Mouse (Mus musculus) spleen, adult 2 months (tissue): ENCODE data around the gene N4bp2.

Experiments
- CTCF ChIP-seq: fragments of 200-500 bp; IDR thresholded peaks from 2 replicates; pipeline ENCODE4 v1.5.1; 2011; ENCODE audit warnings: mild to moderate bottlenecking, inconsistent platforms; ENCODE audit not compliant: insufficient read depth, insufficient read length, insufficient replicate concordance; ENCODE audit errors: extremely low read depth
- POLR2A ChIP-seq: fragments of 200-500 bp; IDR thresholded peaks from 2 replicates; pipeline ENCODE4 v1.6.1; 2011; ENCODE audit warnings: low read depth, low read length, inconsistent platforms

GRCm38 (mm10) chr5:65847656-65848055, 84.3 kb downstream of the N4bp2 start:
- TF ChIP-seq CTCF (no peak), POLR2A (no peak)
